Mouse (Mus musculus) embryo, embryonic 10 days (tissue): Measurements from ENCODE around the gene Prune1.

ENCODE experiments used
- DNase-seq: peaks from one replicate; pipeline ENCODE4 v3.0.0-alpha.2; 2015; ENCODE audit warnings: low spot score

Prune1 gene

GRCm38 (mm10) chr3:95277149-95277551, 4.7 kb downstream of the Prune1 start:
- no peak for DNase-seq

GRCm38 (mm10) chr3:95276428-95276934, 5.4 kb downstream of the Prune1 start:
- DNase-seq = no peak

- DNase-seq = no peak
Measured at GRCm38 (mm10) chr3:95275161-95275560, 6.7 kb downstream of the Prune1 start.

GRCm38 (mm10) chr3:95274453-95274852, 7.4 kb downstream of the Prune1 start:
- no peak for DNase-seq

- no peak for DNase-seq
Measured at GRCm38 (mm10) chr3:95273471-95273870, 8.4 kb downstream of the Prune1 start.

GRCm38 (mm10) chr3:95270766-95271364, 11.0 kb downstream of the Prune1 start:
- DNase-seq = no peak

- DNase-seq = no peak
Measured at GRCm38 (mm10) chr3:95269789-95270188, 12.1 kb downstream of the Prune1 start.

- no peak for DNase-seq
Measured at GRCm38 (mm10) chr3:95267855-95268254, 14.0 kb downstream of the Prune1 start.

GRCm38 (mm10) chr3:95266052-95266451, 15.8 kb downstream of the Prune1 start:
- no peak for DNase-seq

GRCm38 (mm10) chr3:95264724-95265123, 17.2 kb downstream of the Prune1 start:
- no peak for DNase-seq

GRCm38 (mm10) chr3:95263089-95263739, 18.7 kb downstream of the Prune1 start:
- peak; percentile 88 for DNase-seq

- no peak for DNase-seq
Measured at GRCm38 (mm10) chr3:95261975-95262374, 19.9 kb downstream of the Prune1 start.

- DNase-seq = no peak
Measured at GRCm38 (mm10) chr3:95256931-95257330, 24.9 kb downstream of the Prune1 start.

GRCm38 (mm10) chr3:95250783-95251424, 31.0 kb downstream of the Prune1 start, which contains the start of gene Bnipl:
Gene Bnipl, minus strand, starts transcription at chr3:95251193.
- no peak for DNase-seq

GRCm38 (mm10) chr3:95250361-95250760, 31.5 kb downstream of the Prune1 start:
- DNase-seq = no peak

GRCm38 (mm10) chr3:95247660-95248336, 34.1 kb downstream of the Prune1 start:
- DNase-seq = no peak

GRCm38 (mm10) chr3:95246465-95247231, 35.2 kb downstream of the Prune1 start:
- DNase-seq = no peak

GRCm38 (mm10) chr3:95243086-95243485, 38.8 kb downstream of the Prune1 start:
- no peak for DNase-seq

- DNase-seq = no peak
Measured at GRCm38 (mm10) chr3:95241498-95241897, 40.4 kb downstream of the Prune1 start, which contains the start of gene Gm128. Gene Gm128, minus strand, starts transcription at chr3:95241598.

GRCm38 (mm10) chr3:95240900-95241299, 41.0 kb downstream of the Prune1 start:
- no peak for DNase-seq

- no peak for DNase-seq
Measured at GRCm38 (mm10) chr3:95239971-95240370, 41.9 kb downstream of the Prune1 start.

- DNase-seq = no peak
Measured at GRCm38 (mm10) chr3:95239022-95239421, 42.9 kb downstream of the Prune1 start.
